Mouse (Mus musculus) kidney, adult 2 months (tissue): ENCODE results near the gene Arhgap17. TPM values are rescaled to one million over a fixed set of nuclear protein-coding genes. Genes with fewer than 3 reads are reported as not detected.
A peak's percentile ranks its signal among the peaks of the same experiment; 100 is the strongest.

Experiments used
- DNase-seq: peaks from one replicate; pipeline ENCODE4 v3.0.0; 2021
- H3K27ac ChIP-seq: fragments of 200-500 bp; 2 replicates; pipeline ENCODE4 v1.5.1; 2012; ENCODE audit warnings: low read depth, low read length, control low read depth, inconsistent platforms; ENCODE audit not compliant: insufficient read depth
- H3K27me3 ChIP-seq: fragments of 200-500 bp; replicated peaks from 2 replicates; pipeline ENCODE4 v1.6.1; 2012; ENCODE audit warnings: mild to moderate bottlenecking, moderate library complexity, low read length, inconsistent platforms; ENCODE audit not compliant: control insufficient read depth, insufficient read depth
- H3K36me3 ChIP-seq: fragments of 200-500 bp; 2 replicates; pipeline ENCODE4 v1.6.1; 2012; ENCODE audit warnings: mild to moderate bottlenecking, moderate library complexity, low read length, inconsistent platforms; ENCODE audit not compliant: control insufficient read depth, insufficient read depth
- H3K4me1 ChIP-seq: fragments of 200-500 bp; 2 replicates; pipeline ENCODE4 v1.6.1; 2011; ENCODE audit warnings: low read length; ENCODE audit not compliant: control insufficient read depth, insufficient read depth
- H3K4me3 ChIP-seq: fragments of 200-500 bp; 2 replicates; pipeline ENCODE4 v1.5.1; 2011; ENCODE audit warnings: mild to moderate bottlenecking, low read depth, low read length, control low read depth; ENCODE audit not compliant: insufficient read depth
- CTCF ChIP-seq: fragments of 200-500 bp; conservative IDR thresholded peaks from 2 replicates; pipeline ENCODE4 v1.5.1; 2011; ENCODE audit warnings: low read depth, mild to moderate bottlenecking, control low read depth, low read length, moderate library complexity, mixed read lengths; ENCODE audit not compliant: insufficient read depth, insufficient read length
- POLR2A ChIP-seq: fragments of 200-500 bp; IDR thresholded peaks from one replicate; pipeline ENCODE4 v1.6.1; 2011; ENCODE audit warnings: low read depth, low read length, control low read depth
- WGBS: fragments of 180-500 bp; shearing (Covaris S2); methylation state at CpG from one replicate; pipeline ENCODE4 v1.1.7; 2018; 5-methylcytosine and 5-hydroxymethylcytosine counted together
- polyA plus RNA-seq: library from polyadenylated mRNA; depleted of rRNA; stranded (reverse); fragments of >200 nt; gene quantifications from 2 replicates; pipeline ENCODE4 v1.2.3, GENCODE M21; 2012; rRNA removed

Arhgap17 gene
- polyA plus RNA-seq = 20.0 and 21.0 TPM in 2 replicates

DNA sequence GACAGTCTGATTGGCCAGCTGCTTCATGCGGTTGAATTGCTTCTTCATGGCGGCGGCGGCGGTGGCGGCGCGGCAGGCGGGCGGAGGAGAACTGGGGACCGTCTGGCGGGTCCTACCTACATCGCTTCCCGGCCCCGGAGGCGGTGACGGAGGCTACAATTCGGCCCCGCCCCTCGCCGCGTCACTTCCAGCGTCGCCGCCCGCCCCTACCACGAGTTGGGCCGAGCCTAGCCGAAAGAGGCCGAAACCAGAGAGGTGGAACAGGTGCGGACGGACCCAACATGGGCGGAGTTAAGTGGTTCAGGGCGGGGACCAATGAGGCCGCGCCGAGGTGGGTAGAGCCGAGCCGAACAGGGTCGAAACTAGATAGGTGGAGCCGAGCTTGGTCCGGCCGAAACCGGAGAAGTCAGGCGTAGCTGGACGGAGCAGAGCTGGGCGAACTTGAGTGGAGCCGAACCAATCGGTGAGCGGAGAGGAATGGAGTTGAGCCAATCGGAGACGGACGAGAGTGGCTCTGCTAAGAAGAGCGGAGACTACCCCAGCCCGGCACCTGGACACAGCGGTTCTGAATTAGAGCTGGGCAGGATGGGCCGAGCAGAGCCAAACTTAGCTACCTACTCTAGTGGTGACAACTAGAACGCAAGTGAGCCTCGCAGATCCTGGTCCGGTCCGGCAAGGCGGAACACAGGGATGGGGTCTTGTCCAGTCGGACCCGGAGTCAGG lies at the start of gene Arhgap17, which contains the start of gene Lcmt1:
Gene Arhgap17, minus strand, starts transcription at position 157 of the 723 bp plus-strand sequence.
Gene Lcmt1, plus strand, starts transcription at position 26 of the 723 bp plus-strand sequence.
- peak within 1 kb of the TSS; percentile 76 for H3K27ac ChIP-seq
- peaks cover 38% of the 10 kb centered on the region for H3K4me1 ChIP-seq
- H3K27me3 ChIP-seq = no peaks in the 10 kb centered on the region
- H3K4me3 ChIP-seq = peak within 1 kb of the TSS; percentile 65
- TF ChIP-seq CTCF = no peak
- peak; percentile 33 for TF ChIP-seq POLR2A
- peak; percentile 99 for DNase-seq
- H3K36me3 ChIP-seq = no peaks in the 10 kb centered on the region
- WGBS = under 1% methylated on average over 64 of the region's 64 CpGs

DNA sequence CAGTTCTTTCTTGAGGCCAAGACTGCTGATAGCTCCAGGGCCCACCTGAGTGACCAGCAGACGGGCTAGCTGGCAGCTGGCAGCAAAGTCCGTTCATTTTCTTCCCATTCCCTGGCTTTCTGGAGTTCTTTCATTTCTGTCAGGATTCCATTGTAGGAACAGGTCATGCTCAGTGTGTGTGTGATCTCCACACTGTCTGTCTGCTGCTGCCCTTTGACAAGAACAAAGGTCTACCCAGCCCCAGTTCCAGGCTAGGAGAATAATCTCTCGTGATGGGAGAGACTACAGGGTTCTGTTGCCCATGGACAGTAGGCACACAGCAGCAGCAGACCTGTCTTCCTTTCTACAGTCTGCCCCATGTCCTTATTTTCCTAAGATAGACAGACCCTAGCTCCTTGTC lies 47.9 kb upstream of the Arhgap17 start:
- H3K4me1 ChIP-seq = peaks cover 33% of the 10 kb centered on the region; the same call in 1 of the 2 replicates
- H3K4me3 ChIP-seq = no peak overlapping the region
- H3K27me3 ChIP-seq = no peaks in the 10 kb centered on the region
- no peak for TF ChIP-seq POLR2A
- no peak for TF ChIP-seq CTCF
- WGBS = 60% methylated on average over 3 of the region's 3 CpGs
- peak overlapping the region; percentile 92 for H3K27ac ChIP-seq
- H3K36me3 ChIP-seq = no peaks in the 10 kb centered on the region; the same call in 1 of the 2 replicates
- DNase-seq = peak; percentile 76

DNA sequence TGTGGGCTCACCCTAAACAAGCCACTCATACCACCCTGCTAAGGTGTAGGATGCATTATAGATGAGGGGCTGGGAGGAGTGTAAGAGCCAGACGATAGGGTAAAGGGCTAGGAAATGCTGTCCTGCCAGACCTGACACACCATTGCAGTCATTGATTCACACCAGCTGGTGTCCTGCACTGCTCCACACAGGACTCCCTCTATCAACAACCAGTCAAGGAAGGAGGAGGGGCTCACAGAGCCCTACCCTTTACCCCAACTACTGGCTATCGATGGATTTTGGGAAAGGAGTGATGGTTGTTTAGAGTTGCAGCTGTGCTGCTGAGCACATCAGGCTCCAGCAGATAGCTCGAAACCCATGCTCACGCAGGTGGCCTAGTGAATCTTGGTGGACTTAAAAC lies 47.1 kb upstream of the Arhgap17 start:
- Histone ChIP-seq H3K4me1 (peaks cover 33% of the 10 kb centered on the region; the same call in 1 of the 2 replicates), H3K27me3 (no peaks in the 10 kb centered on the region), H3K27ac (no peak overlapping the region), H3K4me3 (no peak overlapping the region), H3K36me3 (no peaks in the 10 kb centered on the region; the same call in 1 of the 2 replicates)
- 78% methylated on average over 4 of the region's 4 CpGs for WGBS
- TF ChIP-seq POLR2A (no peak), CTCF (no peak)
- DNase-seq = no peak

DNA sequence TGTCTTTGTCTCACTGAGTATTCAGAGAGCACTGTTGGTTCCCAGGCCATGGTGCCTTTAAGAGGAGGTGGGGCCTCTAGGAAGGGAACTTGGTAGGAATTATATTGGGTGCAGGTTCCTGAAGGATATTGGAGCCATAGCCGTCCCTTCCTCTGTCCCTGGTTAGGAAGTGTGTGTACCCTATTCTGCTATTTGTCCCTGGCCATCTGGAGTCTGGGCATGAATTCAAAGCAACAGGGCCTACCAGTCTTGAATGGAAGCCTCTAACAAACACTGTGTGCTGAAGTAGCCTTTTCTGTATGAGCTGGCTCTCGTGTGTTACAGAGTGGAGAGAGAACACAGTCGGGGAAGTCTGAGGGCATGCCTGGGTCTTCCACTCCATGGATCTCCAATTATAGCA lies 42.4 kb upstream of the Arhgap17 start:
- Histone ChIP-seq H3K4me3 (no peak overlapping the region), H3K36me3 (no peaks in the 10 kb centered on the region), H3K27ac (no peak overlapping the region), H3K27me3 (no peaks in the 10 kb centered on the region), H3K4me1 (0 out of 2 replicates have a peak, but pooled peaks cover 4% of the 10 kb centered on the region)
- WGBS = 75% methylated on average over 3 of the region's 3 CpGs
- no peak for DNase-seq
- TF ChIP-seq POLR2A (no peak), CTCF (no peak)

DNA sequence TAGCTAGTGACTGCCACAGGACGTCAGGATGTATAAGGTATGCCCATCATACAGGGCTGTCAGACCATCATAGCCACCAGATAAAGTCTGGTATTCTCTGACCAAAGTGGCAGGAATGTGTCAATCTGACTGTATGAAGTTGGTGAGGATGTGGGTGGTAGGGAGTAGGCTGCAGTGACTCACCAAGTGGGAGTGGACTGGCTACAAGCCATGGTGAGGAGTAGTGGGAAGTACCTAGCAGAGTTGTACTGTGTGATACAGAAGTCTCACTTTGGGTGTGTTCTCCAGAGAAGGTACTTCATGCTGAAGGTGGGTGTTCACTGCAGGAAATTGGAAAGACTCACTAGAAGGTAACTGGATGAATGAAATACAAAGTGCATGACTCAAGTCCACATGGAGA lies 41.4 kb upstream of the Arhgap17 start:
- TF ChIP-seq CTCF (no peak), POLR2A (no peak)
- 80% methylated on average over 1 of the region's 1 CpGs for WGBS

DNA sequence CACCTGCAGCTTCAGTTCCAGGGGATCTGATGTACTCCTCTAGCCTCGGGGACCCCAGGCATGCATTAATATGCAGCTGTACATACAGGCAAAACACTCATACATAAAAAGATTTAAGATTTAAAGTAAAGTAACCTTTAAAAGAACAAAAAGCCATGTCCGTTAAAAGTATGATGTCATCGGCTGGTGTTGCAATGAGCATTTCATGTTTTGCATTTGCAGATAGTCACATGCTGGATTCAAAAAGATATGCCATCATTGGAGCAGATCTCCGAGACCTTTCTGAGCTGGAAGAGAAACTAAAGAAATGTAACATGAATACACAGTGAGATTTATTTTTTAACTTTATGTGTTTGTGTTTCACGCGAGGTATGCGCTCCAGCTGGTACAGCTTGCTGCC lies 40.8 kb upstream of the Arhgap17 start:
- Histone ChIP-seq H3K27ac (no peak overlapping the region), H3K36me3 (no peaks in the 10 kb centered on the region), H3K4me1 (no peaks in the 10 kb centered on the region), H3K27me3 (no peaks in the 10 kb centered on the region), H3K4me3 (no peak overlapping the region)
- no peak for TF ChIP-seq CTCF
- 90% methylated on average over 7 of the region's 7 CpGs for WGBS
- no peak for DNase-seq

More for the DNA sequence above, 41.4 kb upstream of the Arhgap17 start:
- Histone ChIP-seq H3K36me3 (no peaks in the 10 kb centered on the region), H3K4me1 (no peaks in the 10 kb centered on the region), H3K27me3 (no peaks in the 10 kb centered on the region), H3K4me3 (no peak overlapping the region), H3K27ac (no peak overlapping the region)
- no peak for DNase-seq

DNA sequence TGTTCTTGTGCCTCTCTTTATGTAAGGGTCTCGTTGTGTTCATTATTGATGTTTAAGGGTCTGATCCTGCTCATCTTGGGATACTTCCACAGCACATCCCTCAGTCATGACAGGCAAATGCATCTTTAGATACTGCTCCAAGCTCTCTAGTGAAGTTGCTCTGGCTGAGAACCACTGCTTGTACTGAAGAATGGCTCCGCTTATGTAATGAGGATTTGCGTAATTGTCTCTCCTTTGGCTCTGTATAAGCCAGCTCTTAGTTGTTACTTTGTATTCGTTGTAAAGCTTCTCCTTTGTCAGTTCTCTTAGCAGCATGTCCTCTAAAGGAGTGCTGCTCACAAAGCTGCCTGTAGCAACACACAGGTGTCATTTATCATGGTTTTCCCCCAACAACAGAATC lies 37.3 kb upstream of the Arhgap17 start:
- DNase-seq = no peak
- no peaks in the 10 kb centered on the region; the same call in 1 of the 2 replicates for H3K36me3 ChIP-seq
- 86% methylated on average over 4 of the region's 4 CpGs for WGBS
- no peak overlapping the region for H3K4me3 ChIP-seq
- no peak overlapping the region for H3K27ac ChIP-seq
- no peaks in the 10 kb centered on the region for H3K4me1 ChIP-seq
- TF ChIP-seq POLR2A = no peak
- no peak for TF ChIP-seq CTCF
- no peaks in the 10 kb centered on the region for H3K27me3 ChIP-seq
